Mouse (Mus musculus) erythroblast, embryonic 14.5 days (primary cell): ENCODE measurements at regions not wholly inside any gene's neighbourhood (a gene's known extent, or its start where the extent isn't known, plus 50 kb on each side); places are given as distances from the start of the nearest gene placed in this dataset.

Experiments
- H3K27me3 ChIP-seq: 2 replicates; pipeline ENCODE4 v1.6.1; 2012; ENCODE audit warnings: inconsistent platforms; ENCODE audit not compliant: control insufficient read depth
- H3K36me3 ChIP-seq: 2 replicates; pipeline ENCODE4 v1.6.1; 2012; ENCODE audit warnings: mild to moderate bottlenecking, inconsistent platforms; ENCODE audit not compliant: control insufficient read depth
- H3K4me1 ChIP-seq: 2 replicates; pipeline ENCODE4 v1.6.1; 2012; ENCODE audit warnings: inconsistent platforms; ENCODE audit not compliant: control insufficient read depth
- H3K4me3 ChIP-seq: replicated peaks from 2 replicates; pipeline ENCODE3; 2012; ENCODE audit warnings: moderate library complexity, mild to moderate bottlenecking, inconsistent platforms
- H3K9me3 ChIP-seq: 2 replicates; pipeline ENCODE4 v1.6.1; 2012; ENCODE audit warnings: low read length, inconsistent platforms, mixed read lengths; ENCODE audit not compliant: control insufficient read depth
- GATA1 ChIP-seq: IDR thresholded peaks from 2 replicates; pipeline ENCODE4 v1.6.1; 2012; ENCODE audit warnings: low read length, inconsistent platforms, mixed read lengths
- TAL1 ChIP-seq: IDR thresholded peaks from 3 replicates; pipeline ENCODE4 v1.6.1; 2012; ENCODE audit warnings: low read length, inconsistent platforms, mixed read lengths

DNA sequence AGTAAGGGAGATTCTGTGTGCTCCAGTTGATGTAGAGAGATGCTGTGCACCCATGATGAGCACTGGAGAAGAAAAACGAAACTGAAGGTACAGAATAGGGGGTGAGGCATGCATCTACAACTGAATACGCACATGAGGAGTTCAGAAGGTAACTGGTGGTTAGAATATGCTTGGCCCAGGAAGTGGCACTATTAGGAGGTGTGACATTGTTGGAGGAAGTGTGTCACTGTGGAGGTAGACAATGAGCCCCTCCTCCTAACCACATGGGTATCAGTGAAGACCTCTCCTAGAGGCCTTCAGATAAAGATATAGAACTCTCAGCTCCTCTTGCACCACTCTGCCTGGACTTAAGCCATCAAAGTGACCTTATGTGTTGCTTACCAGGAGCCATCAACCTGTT lies 243.9 kb downstream of the En1 start:
- Histone ChIP-seq H3K36me3 (no peaks in the 10 kb centered on the region), H3K27me3 (no peaks in the 10 kb centered on the region), H3K4me3 (no peak overlapping the region), H3K4me1 (no peaks in the 10 kb centered on the region), H3K9me3 (no peaks in the 10 kb centered on the region)
- TF ChIP-seq TAL1 = no peak
- TF ChIP-seq GATA1 = no peak

DNA sequence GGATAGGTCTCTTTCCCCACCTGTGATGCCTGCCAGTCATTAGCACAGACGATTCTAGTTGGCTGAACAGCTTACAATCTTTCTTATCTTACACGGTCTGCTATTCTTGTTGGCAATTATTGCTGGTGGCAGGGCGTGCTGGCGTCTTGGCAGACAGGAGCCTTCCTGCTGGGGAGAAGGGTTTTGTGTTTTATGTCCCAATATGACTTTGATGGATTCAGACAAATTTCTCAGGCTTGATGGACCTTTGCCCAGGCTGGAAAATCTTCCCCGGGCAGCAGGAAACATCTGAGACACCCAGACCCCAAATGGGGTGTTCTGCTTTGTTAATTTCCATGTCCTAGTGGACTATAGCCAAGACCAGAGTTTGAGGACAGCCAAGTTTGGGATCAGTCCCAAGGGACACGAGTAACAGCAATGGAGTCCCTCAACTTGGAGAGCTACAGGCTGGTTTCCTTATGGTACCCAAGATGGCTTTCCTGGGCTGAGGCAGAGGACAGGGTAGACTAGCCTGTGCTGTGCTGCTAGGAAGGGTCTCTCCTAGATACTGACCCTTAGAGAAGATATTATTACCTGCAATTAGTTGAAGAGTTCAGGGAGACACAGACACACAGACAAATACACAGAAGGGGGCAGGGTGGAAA lies 249.8 kb downstream of the En1 start:
- H3K27me3 ChIP-seq = no peaks in the 10 kb centered on the region
- no peaks in the 10 kb centered on the region for H3K9me3 ChIP-seq
- TF ChIP-seq GATA1 = no peak
- no peak for TF ChIP-seq TAL1

DNA sequence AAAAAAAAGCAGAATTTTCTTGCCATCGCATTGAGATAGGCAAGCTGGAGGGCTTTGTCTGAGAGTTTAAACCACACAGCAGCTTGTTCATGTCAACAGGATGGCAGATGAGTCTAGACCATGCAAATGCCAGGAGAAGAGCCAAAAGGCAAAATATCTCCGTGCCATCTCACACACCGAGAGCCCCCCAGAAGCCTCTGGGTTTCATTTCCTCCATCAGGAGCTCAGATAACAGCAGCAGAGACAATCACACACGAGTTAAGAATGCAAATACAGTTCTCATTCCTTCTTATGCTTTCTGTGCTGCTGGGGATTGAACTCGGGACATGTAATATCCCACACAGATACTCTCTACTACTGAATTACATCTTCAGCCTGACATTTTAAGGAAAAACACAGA lies 255.3 kb downstream of the En1 start:
- H3K27me3 ChIP-seq = no peaks in the 10 kb centered on the region
- no peaks in the 10 kb centered on the region for H3K36me3 ChIP-seq
- no peak for TF ChIP-seq GATA1
- no peak for TF ChIP-seq TAL1
- H3K4me1 ChIP-seq = no peaks in the 10 kb centered on the region
- H3K9me3 ChIP-seq = no peaks in the 10 kb centered on the region
- no peak overlapping the region for H3K4me3 ChIP-seq

More for the DNA sequence above, 249.8 kb downstream of the En1 start:
- no peaks in the 10 kb centered on the region for H3K36me3 ChIP-seq
- no peak overlapping the region for H3K4me3 ChIP-seq
- H3K4me1 ChIP-seq = no peaks in the 10 kb centered on the region

DNA sequence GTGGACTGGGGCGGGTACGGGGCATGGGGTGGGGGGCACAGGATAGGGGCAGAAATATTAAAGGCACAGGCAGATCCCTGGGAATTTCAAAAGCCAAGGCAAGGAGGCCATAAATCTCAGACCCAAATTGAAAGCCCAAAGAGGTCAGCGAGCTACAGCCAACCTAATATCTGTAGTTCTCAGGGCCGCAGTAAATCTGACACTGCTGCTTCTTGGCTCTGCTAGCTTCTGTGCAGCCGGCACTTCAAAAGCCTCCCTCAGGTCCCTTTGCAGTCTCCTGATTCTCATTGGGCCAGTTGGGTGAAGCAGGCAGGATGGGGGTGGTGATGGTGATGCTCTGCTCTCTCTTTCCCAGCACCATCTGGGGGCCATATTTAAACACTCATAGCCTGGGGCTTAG lies 257.3 kb downstream of the En1 start:
- Histone ChIP-seq H3K27me3 (no peaks in the 10 kb centered on the region), H3K36me3 (no peaks in the 10 kb centered on the region), H3K4me3 (no peak overlapping the region), H3K4me1 (no peaks in the 10 kb centered on the region), H3K9me3 (no peaks in the 10 kb centered on the region)
- TF ChIP-seq TAL1 (no peak), GATA1 (no peak)

DNA sequence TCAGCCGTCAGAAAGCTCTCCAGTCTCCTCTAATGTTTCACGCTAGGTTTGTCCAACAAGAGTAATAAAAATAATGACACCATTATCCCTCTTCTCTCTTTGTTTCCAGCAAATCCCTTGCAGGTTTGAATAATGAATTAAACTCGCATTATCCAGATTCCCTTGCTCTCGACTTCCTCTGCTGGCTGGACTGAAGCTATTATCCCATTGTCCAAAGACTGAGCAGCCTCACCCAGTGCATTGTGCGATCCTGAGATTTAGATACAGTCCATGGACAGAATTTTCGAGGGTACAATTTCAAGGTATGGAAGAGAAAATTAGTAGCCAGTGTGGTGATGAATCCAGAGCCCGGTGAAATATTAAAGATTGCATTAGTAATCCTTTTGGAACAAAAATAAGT lies 270.3 kb downstream of the En1 start:
- Histone ChIP-seq H3K36me3 (no peaks in the 10 kb centered on the region), H3K4me3 (no peak overlapping the region), H3K9me3 (peaks cover 3% of the 10 kb centered on the region), H3K27me3 (no peaks in the 10 kb centered on the region), H3K4me1 (no peaks in the 10 kb centered on the region)
- TF ChIP-seq GATA1 = no peak
- no peak for TF ChIP-seq TAL1

DNA sequence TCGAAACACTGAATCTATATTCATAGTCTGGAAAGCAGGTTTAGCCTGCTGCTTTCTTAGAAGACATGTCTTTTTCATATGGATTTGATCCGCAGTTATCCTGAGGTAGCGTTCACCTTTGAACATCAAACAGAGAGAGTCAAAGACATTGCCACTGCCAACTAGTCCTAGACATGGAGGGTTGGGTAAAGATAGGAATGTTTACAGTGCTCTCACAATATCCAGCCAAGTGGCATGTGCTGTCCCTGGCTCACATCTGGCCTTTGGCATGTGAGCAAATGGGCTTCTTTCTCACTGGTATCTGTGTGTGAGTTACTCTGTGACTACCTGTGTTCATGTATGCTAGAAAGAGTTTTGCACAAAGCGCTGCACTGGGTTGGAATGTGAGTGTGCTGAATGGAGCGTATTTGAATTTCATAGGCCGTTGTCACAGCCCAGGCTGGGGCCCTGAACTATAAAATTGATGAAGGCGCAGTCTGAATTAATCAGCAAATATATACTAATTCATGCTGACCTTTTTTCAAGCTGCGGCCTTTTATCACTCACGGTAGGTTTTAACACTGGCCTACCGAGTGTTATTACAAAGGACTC lies 280.8 kb downstream of the En1 start:
- no peaks in the 10 kb centered on the region for H3K4me1 ChIP-seq
- TF ChIP-seq GATA1 (no peak), TAL1 (no peak)
- no peak overlapping the region for H3K4me3 ChIP-seq
- no peaks in the 10 kb centered on the region for H3K36me3 ChIP-seq
- H3K9me3 ChIP-seq = no peaks in the 10 kb centered on the region
- H3K27me3 ChIP-seq = no peaks in the 10 kb centered on the region

DNA sequence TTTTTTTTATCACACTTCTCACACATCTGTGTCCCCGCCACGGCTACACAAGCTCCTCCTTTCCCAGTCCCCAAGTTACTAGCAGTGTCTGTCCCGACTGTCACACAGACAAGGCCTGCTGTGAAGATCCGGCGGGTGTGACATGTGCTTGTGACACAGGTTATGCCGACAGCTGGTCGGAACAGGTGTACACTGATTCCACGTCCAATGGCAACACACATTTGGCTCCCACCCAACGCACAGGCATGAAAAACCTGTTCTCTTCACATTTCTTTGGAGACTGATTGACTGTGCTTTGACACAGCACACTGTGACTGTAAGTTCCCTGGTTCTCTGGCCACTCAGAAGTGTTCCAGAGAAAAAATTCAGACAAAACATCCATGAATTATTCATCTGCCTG lies 281.4 kb downstream of the En1 start:
- Histone ChIP-seq H3K4me3 (no peak overlapping the region), H3K36me3 (no peaks in the 10 kb centered on the region), H3K27me3 (no peaks in the 10 kb centered on the region), H3K9me3 (no peaks in the 10 kb centered on the region), H3K4me1 (no peaks in the 10 kb centered on the region)
- TF ChIP-seq GATA1 (no peak), TAL1 (no peak)

DNA sequence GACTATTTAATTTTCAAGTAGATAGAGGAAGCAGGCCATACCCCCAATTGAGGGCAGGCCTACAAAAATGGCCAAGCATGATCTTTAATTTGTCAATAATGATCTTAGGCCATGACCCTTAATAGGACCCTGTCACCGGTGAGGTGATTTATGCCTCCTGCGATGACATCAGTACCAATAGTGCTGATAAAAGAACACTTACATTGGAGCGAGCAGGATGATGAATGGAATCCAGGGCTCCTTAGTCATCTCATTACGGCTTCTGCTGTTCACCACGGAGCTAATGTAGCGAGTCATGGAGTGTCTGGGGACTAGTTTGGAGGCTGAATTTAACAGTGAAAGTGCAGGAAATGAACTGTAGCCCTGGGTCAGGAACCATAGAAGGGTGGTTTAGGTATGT lies 308.6 kb downstream of the En1 start:
- Histone ChIP-seq H3K36me3 (no peaks in the 10 kb centered on the region), H3K9me3 (0 out of 2 replicates have a peak, but pooled peaks cover 3% of the 10 kb centered on the region), H3K27me3 (no peaks in the 10 kb centered on the region), H3K4me3 (no peak overlapping the region), H3K4me1 (no peaks in the 10 kb centered on the region)
- TF ChIP-seq TAL1 = no peak

DNA sequence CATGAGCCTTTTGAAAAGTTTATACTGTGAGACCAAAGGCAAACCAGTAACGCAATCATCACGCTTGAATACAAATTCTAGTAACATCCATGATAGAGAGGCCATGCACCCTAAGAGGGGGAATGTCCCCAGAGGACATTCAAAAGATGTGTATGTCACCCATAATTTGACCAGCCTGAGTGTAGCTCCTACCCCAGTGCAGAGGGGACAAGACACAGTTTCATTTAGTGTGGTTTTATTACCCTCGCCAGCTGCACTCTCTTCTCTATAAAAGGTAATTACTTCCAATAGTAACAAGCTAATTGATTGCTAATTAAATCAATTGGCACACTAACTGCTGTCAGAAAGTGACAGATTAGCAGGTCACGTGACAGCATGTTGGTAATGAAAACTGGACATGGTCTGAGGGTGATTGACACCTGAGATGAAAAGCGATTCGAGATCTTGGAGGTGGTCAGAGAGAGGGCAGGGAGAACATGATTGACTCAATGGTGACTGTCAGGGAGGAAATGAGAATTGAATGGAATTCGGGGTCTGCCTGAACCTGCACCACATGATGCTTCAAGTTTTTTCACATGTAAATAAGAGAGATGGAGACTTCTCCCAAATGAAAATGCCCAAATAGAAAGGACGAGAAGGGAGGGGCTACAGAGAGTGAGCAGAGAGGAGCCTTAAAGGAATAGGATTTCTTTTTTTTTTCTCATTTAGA lies 309.9 kb downstream of the En1 start:
- 0 out of 2 replicates have a peak, but pooled peaks cover 3% of the 10 kb centered on the region for H3K9me3 ChIP-seq
- no peak overlapping the region for H3K4me3 ChIP-seq
- no peaks in the 10 kb centered on the region for H3K4me1 ChIP-seq
- no peak for TF ChIP-seq TAL1
- TF ChIP-seq GATA1 = no peak
- no peaks in the 10 kb centered on the region for H3K36me3 ChIP-seq
- H3K27me3 ChIP-seq = no peaks in the 10 kb centered on the region
